Mouse (Mus musculus): ENCODE results near the gene Tpcn1. TPM values are rescaled to one million over a fixed set of nuclear protein-coding genes. Genes with fewer than 3 reads are reported as not detected.

Tpcn1 gene
- polyA plus RNA-seq, 1 experiment from 2014 or later = 24.8 TPM

- Histone ChIP-seq H3K4me2 (ENCODE audit: low read depth, low read length) (no peak overlapping the region), H3K4me3 (ENCODE audit: low read depth, low read length) (no peak overlapping the region), H3K36me3 (ENCODE audit: control insufficient read depth, insufficient read depth, low read length) (peaks cover 34% of the 10 kb centered on the region), H3K9ac (ENCODE audit: low read depth, low read length) (no peak overlapping the region), H3K9me3 (ENCODE audit: control insufficient read depth, low read length) (no peaks in the 10 kb centered on the region), H3K27ac (replicated peaks; ENCODE audit: low read depth, low read length) (no peak overlapping the region), H3K4me1 (ENCODE audit: control insufficient read depth, insufficient read depth, low read length) (peaks cover 12% of the 10 kb centered on the region), H3K27me3 (replicated peaks; ENCODE audit: control insufficient read depth, insufficient read depth, low read length) (no peaks in the 10 kb centered on the region)
- 91% methylated on average over 4 of the region's 4 CpGs for WGBS
- ATAC-seq (ENCODE audit: low read depth) = no peak
- no peak for DNase-seq (ENCODE audit: low spot score)
Observed at GRCm38 (mm10) chr5:120615903-120616302, 27.4 kb upstream of the Tpcn1 start.

DNA sequence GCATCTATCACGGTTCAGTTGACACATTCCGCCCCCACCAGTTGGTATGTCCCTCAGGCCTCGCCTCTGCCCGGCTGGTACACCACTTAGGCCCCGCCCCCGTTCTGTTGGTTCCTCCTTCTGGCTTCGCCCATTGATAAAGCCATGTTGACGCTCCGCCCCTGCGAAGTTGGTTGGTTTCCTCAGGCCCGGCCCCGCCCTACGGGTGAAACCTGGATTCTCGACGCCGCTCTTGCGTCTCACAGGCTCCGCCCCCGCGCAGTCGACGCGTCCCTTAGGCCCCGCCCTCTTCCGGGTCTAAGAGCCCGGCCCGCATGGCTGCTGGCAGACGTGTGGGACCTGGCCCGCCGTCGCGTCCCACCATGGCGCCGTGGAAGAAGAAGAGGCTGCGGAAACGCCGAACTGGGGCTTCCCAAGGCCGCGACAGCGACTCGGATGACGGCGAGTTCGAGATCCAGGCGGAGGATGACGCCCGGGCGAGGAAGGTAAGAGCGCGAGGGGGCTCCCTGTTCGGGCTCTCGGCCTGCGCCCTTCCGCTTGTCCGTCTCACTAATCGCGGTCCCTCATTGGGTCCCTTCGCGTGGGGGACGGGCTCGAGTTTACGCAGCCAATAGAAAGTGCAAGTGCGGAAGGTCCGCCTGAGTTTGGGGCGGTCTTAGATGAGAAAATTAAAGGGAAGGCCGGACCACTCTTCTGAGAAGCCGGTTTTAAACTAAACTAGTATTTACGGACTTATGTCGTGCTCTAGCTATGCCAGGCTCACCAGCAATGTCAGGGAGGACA lies 24.5 kb upstream of the Tpcn1 start:
- Histone ChIP-seq H3K9me3 (ENCODE audit: control insufficient read depth, low read length) (no peaks in the 10 kb centered on the region), H3K9ac (ENCODE audit: low read depth, low read length) (peak overlapping the region; percentile 76), H3K4me3 (ENCODE audit: low read depth, low read length) (peak overlapping the region; percentile 81), H3K27ac (replicated peaks; ENCODE audit: low read depth, low read length) (peak overlapping the region; percentile 85), H3K27me3 (replicated peaks; ENCODE audit: control insufficient read depth, insufficient read depth, low read length) (no peaks in the 10 kb centered on the region), H3K4me1 (ENCODE audit: control insufficient read depth, insufficient read depth, low read length) (peaks cover 13% of the 10 kb centered on the region), H3K36me3 (ENCODE audit: control insufficient read depth, insufficient read depth, low read length) (peaks cover 9% of the 10 kb centered on the region), H3K4me2 (ENCODE audit: low read depth, low read length) (peak overlapping the region; percentile 78)
- peak; percentile 94 for ATAC-seq (ENCODE audit: low read depth)
- peak; percentile 100 for DNase-seq (ENCODE audit: low spot score)
- under 1% methylated on average over 68 of the region's 69 CpGs for WGBS

GRCm38 (mm10) chr5:120612442-120612821 lies 24.0 kb upstream of the Tpcn1 start, which contains the start of the genes Rita1 and Ddx54:
Rita1 (minus strand) TSS chr5:120612589.
Ddx54 (plus strand) TSS chr5:120612739.
- Histone ChIP-seq H3K4me2 (ENCODE audit: low read depth, low read length) (peak within 1 kb of the TSS; percentile 78), H3K9me3 (ENCODE audit: control insufficient read depth, low read length) (no peaks in the 10 kb centered on the region), H3K4me1 (ENCODE audit: control insufficient read depth, insufficient read depth, low read length) (peaks cover 13% of the 10 kb centered on the region), H3K36me3 (ENCODE audit: control insufficient read depth, insufficient read depth, low read length) (peaks cover 8% of the 10 kb centered on the region; the same call in 1 of the 2 replicates), H3K27ac (replicated peaks; ENCODE audit: low read depth, low read length) (peak within 1 kb of the TSS; percentile 85), H3K9ac (ENCODE audit: low read depth, low read length) (peak within 1 kb of the TSS; percentile 76), H3K4me3 (ENCODE audit: low read depth, low read length) (peak within 1 kb of the TSS; percentile 81), H3K27me3 (replicated peaks; ENCODE audit: control insufficient read depth, insufficient read depth, low read length) (no peaks in the 10 kb centered on the region)
- peak; percentile 98 for DNase-seq (ENCODE audit: low spot score)
- WGBS = under 1% methylated on average over 22 of the region's 22 CpGs
- ATAC-seq (ENCODE audit: low read depth) = peak; percentile 85

- ATAC-seq (ENCODE audit: low read depth) (no peak), DNase-seq (ENCODE audit: low spot score) (no peak)
- Histone ChIP-seq H3K9ac (ENCODE audit: low read depth, low read length) (peak overlapping the region; percentile 76), H3K4me3 (ENCODE audit: low read depth, low read length) (peak overlapping the region; percentile 81), H3K9me3 (ENCODE audit: control insufficient read depth, low read length) (no peaks in the 10 kb centered on the region), H3K4me2 (ENCODE audit: low read depth, low read length) (peak overlapping the region; percentile 78), H3K4me1 (ENCODE audit: control insufficient read depth, insufficient read depth, low read length) (peaks cover 13% of the 10 kb centered on the region), H3K27ac (replicated peaks; ENCODE audit: low read depth, low read length) (no peak overlapping the region), H3K27me3 (replicated peaks; ENCODE audit: control insufficient read depth, insufficient read depth, low read length) (no peaks in the 10 kb centered on the region), H3K36me3 (ENCODE audit: control insufficient read depth, insufficient read depth, low read length) (0 out of 2 replicates have a peak, but pooled peaks cover 2% of the 10 kb centered on the region)
- WGBS = 41% methylated on average over 8 of the region's 8 CpGs
Observed at GRCm38 (mm10) chr5:120611416-120611815, 22.9 kb upstream of the Tpcn1 start.

DNA sequence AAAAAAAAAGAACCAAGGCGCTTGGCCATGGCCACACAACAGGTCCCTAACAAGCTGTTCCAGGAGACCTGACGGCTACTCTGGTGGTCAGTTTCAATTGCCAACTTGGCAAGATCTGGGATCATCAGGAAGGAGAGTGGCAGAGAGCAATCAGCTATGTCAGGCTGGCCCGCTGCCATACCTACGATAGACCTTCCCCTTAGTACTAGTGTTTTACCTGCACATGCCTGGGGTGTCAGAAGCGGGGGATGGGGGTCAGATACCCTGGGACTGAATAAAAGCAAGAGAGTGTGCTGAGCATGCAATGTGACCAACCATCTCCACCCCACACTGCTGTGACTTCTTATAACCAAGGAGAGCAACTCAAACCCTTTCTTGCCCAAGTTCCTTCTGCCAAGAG lies 22.4 kb upstream of the Tpcn1 start:
- Histone ChIP-seq H3K9ac (ENCODE audit: low read depth, low read length) (peak overlapping the region; percentile 76; the same call in 1 of the 2 replicates), H3K4me3 (ENCODE audit: low read depth, low read length) (peak overlapping the region; percentile 81; the same call in 1 of the 2 replicates), H3K36me3 (ENCODE audit: control insufficient read depth, insufficient read depth, low read length) (0 out of 2 replicates have a peak, but pooled peaks cover 2% of the 10 kb centered on the region), H3K27me3 (replicated peaks; ENCODE audit: control insufficient read depth, insufficient read depth, low read length) (no peaks in the 10 kb centered on the region), H3K4me2 (ENCODE audit: low read depth, low read length) (peak overlapping the region; percentile 78; the same call in 1 of the 2 replicates), H3K4me1 (ENCODE audit: control insufficient read depth, insufficient read depth, low read length) (peaks cover 13% of the 10 kb centered on the region), H3K9me3 (ENCODE audit: control insufficient read depth, low read length) (no peaks in the 10 kb centered on the region), H3K27ac (replicated peaks; ENCODE audit: low read depth, low read length) (no peak overlapping the region)
- DNase-seq (ENCODE audit: low spot score) (no peak), ATAC-seq (ENCODE audit: low read depth) (no peak)
- WGBS = 83% methylated on average over 5 of the region's 5 CpGs

GRCm38 (mm10) chr5:120609246-120609775 lies 20.8 kb upstream of the Tpcn1 start:
- Histone ChIP-seq H3K36me3 (ENCODE audit: control insufficient read depth, insufficient read depth, low read length) (0 out of 2 replicates have a peak, but pooled peaks cover 2% of the 10 kb centered on the region), H3K4me2 (ENCODE audit: low read depth, low read length) (no peak overlapping the region), H3K4me1 (ENCODE audit: control insufficient read depth, insufficient read depth, low read length) (peaks cover 13% of the 10 kb centered on the region), H3K4me3 (ENCODE audit: low read depth, low read length) (no peak overlapping the region), H3K27me3 (replicated peaks; ENCODE audit: control insufficient read depth, insufficient read depth, low read length) (no peaks in the 10 kb centered on the region), H3K9ac (ENCODE audit: low read depth, low read length) (no peak overlapping the region), H3K27ac (replicated peaks; ENCODE audit: low read depth, low read length) (no peak overlapping the region), H3K9me3 (ENCODE audit: control insufficient read depth, low read length) (no peaks in the 10 kb centered on the region)
- ATAC-seq (ENCODE audit: low read depth) (no peak), DNase-seq (ENCODE audit: low spot score) (no peak)
- 82% methylated on average over 16 of the region's 16 CpGs for WGBS

DNA sequence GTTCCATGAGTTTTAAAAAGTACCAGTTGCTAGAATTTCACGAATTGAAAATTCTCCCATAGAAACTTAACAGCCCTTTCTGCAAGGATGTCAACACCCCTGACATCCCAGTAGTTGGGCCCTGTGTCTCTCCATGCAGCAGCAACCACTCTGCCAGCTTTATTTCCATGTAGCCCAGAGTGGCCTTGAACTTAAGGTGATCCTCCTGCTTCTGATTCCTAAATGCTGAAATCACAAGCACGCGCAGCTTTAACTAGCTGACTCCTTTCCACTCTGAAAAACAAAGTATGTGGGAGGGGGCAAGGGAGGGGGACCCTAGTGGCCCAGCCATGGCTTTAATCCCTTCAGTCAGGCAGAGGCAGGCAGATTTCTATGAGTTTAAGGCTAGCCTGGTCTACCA lies 18.9 kb upstream of the Tpcn1 start:
- H3K4me1 ChIP-seq (ENCODE audit: control insufficient read depth, insufficient read depth, low read length) = peaks cover 10% of the 10 kb centered on the region
- ATAC-seq (ENCODE audit: low read depth) = no peak
- WGBS = 70% methylated on average over 3 of the region's 3 CpGs

GRCm38 (mm10) chr5:120606590-120607200 lies 18.2 kb upstream of the Tpcn1 start:
- H3K4me3 ChIP-seq (ENCODE audit: low read depth, low read length) = no peak overlapping the region
- 0 out of 2 replicates have a peak, but pooled peaks cover 2% of the 10 kb centered on the region for H3K36me3 ChIP-seq (ENCODE audit: control insufficient read depth, insufficient read depth, low read length)
- DNase-seq (ENCODE audit: low spot score) (no peak), ATAC-seq (ENCODE audit: low read depth) (no peak)
- H3K9ac ChIP-seq (ENCODE audit: low read depth, low read length) = no peak overlapping the region
- no peak overlapping the region for H3K27ac ChIP-seq (replicated peaks; ENCODE audit: low read depth, low read length)
- H3K9me3 ChIP-seq (ENCODE audit: control insufficient read depth, low read length) = no peaks in the 10 kb centered on the region
- no peak overlapping the region for H3K4me2 ChIP-seq (ENCODE audit: low read depth, low read length)
- H3K27me3 ChIP-seq (replicated peaks; ENCODE audit: control insufficient read depth, insufficient read depth, low read length) = no peaks in the 10 kb centered on the region
- peaks cover 10% of the 10 kb centered on the region for H3K4me1 ChIP-seq (ENCODE audit: control insufficient read depth, insufficient read depth, low read length)
- WGBS = 64% methylated on average over 25 of the region's 25 CpGs

More for the DNA sequence above, 18.9 kb upstream of the Tpcn1 start:
- no peak for DNase-seq (ENCODE audit: low spot score)
- Histone ChIP-seq H3K4me3 (ENCODE audit: low read depth, low read length) (no peak overlapping the region), H3K4me2 (ENCODE audit: low read depth, low read length) (no peak overlapping the region), H3K27me3 (replicated peaks; ENCODE audit: control insufficient read depth, insufficient read depth, low read length) (no peaks in the 10 kb centered on the region), H3K27ac (replicated peaks; ENCODE audit: low read depth, low read length) (no peak overlapping the region), H3K36me3 (ENCODE audit: control insufficient read depth, insufficient read depth, low read length) (0 out of 2 replicates have a peak, but pooled peaks cover 2% of the 10 kb centered on the region), H3K9me3 (ENCODE audit: control insufficient read depth, low read length) (no peaks in the 10 kb centered on the region), H3K9ac (ENCODE audit: low read depth, low read length) (no peak overlapping the region)
